Mouse (Mus musculus) forebrain, embryonic 14.5 days (tissue): ENCODE data around the gene Pm20d1. TPM values are rescaled to one million over a fixed set of nuclear protein-coding genes. Genes with fewer than 3 reads are reported as not detected.

Experiments used
- ATAC-seq: fragments of 200-750 bp; cut with Nextera tagmentation; 2 replicates; pipeline ENCODE4 v1.8.0; 2017; ENCODE audit warnings: mild to moderate bottlenecking, moderate library complexity
- DNase-seq: peaks from one replicate; pipeline ENCODE4 v3.0.0-alpha.2; 2015; ENCODE audit warnings: low spot score
- H3K27ac ChIP-seq: fragments of 300-500 bp; sonication (generic); 2 replicates; pipeline ENCODE4 v1.5.1; 2014; ENCODE audit warnings: low read depth, mild to moderate bottlenecking, control low read depth, low read length, moderate library complexity
- H3K27me3 ChIP-seq: fragments of 300-500 bp; sonication (generic); replicated peaks from 2 replicates; pipeline ENCODE4 v1.6.1; 2014; ENCODE audit warnings: low read length, control low read depth, mixed read lengths; ENCODE audit not compliant: control insufficient read depth, insufficient read depth
- H3K36me3 ChIP-seq: fragments of 300-500 bp; sonication (generic); 2 replicates; pipeline ENCODE4 v1.6.1; 2014; ENCODE audit warnings: low read length, control low read depth; ENCODE audit not compliant: control insufficient read depth, insufficient read depth
- H3K4me1 ChIP-seq: fragments of 300-500 bp; sonication (generic); 2 replicates; pipeline ENCODE4 v1.6.1; 2014; ENCODE audit warnings: antibody characterized with exemption, low read length, control low read depth; ENCODE audit not compliant: control insufficient read depth, insufficient read depth
- H3K4me2 ChIP-seq: fragments of 300-500 bp; sonication (generic); 2 replicates; pipeline ENCODE4 v1.6.1; 2014; ENCODE audit warnings: mild to moderate bottlenecking, control low read depth, low read length
- H3K4me3 ChIP-seq: fragments of 300-500 bp; sonication (generic); 2 replicates; pipeline ENCODE4 v1.5.1; 2014; ENCODE audit warnings: low read depth, low read length, control low read depth
- H3K9ac ChIP-seq: fragments of 300-500 bp; sonication (generic); 2 replicates; pipeline ENCODE4 v1.6.1; 2014; ENCODE audit warnings: mild to moderate bottlenecking, low read length, control low read depth, moderate library complexity
- H3K9me3 ChIP-seq: fragments of 300-500 bp; sonication (generic); replicated peaks from 2 replicates; pipeline ENCODE4 v1.6.1; 2016; ENCODE audit warnings: low read length, control low read depth, mixed read lengths; ENCODE audit not compliant: control insufficient read depth
- WGBS: fragments of 180-500 bp; shearing (Covaris S2); extraction: QIAGEN DNeasy Blood & Tissue Kit; methylation state at CpG from one replicate; pipeline ENCODE4 v1.1.7; 2014; 5-methylcytosine and 5-hydroxymethylcytosine counted together
- polyA plus RNA-seq: library from polyadenylated mRNA; unstranded; fragments of >200 nt; fragmentation: Nextera tagmentation; extraction: Ambion mirVana; gene quantifications from 2 replicates; pipeline ENCODE4 v1.2.1, GENCODE M21; 2014

Pm20d1 gene
- polyA plus RNA-seq, 1 experiment from 2014 or later = 0.42 TPM

- no peak overlapping the region for H3K4me2 ChIP-seq
- no peak overlapping the region for H3K27ac ChIP-seq
- ATAC-seq (no peak), DNase-seq (no peak)
- WGBS = 94% methylated on average over 6 of the region's 6 CpGs
- H3K36me3 ChIP-seq = no peaks in the 10 kb centered on the region
- no peak overlapping the region for H3K4me3 ChIP-seq
- no peaks in the 10 kb centered on the region for H3K27me3 ChIP-seq
- no peaks in the 10 kb centered on the region for H3K9me3 ChIP-seq
- H3K4me1 ChIP-seq = no peaks in the 10 kb centered on the region
- no peak overlapping the region for H3K9ac ChIP-seq
Observed at GRCm38 (mm10) chr1:131757211-131757610, 40.0 kb upstream of the Pm20d1 start.

- ATAC-seq (no peak), DNase-seq (no peak)
- H3K9ac ChIP-seq = no peak overlapping the region
- H3K9me3 ChIP-seq = no peaks in the 10 kb centered on the region
- H3K4me3 ChIP-seq = no peak overlapping the region
- no peak overlapping the region for H3K4me2 ChIP-seq
- no peaks in the 10 kb centered on the region for H3K27me3 ChIP-seq
- H3K4me1 ChIP-seq = no peaks in the 10 kb centered on the region
- H3K27ac ChIP-seq = no peak overlapping the region
- no peaks in the 10 kb centered on the region for H3K36me3 ChIP-seq
- 48% methylated on average over 7 of the region's 7 CpGs for WGBS
Observed at GRCm38 (mm10) chr1:131758796-131759195, 38.4 kb upstream of the Pm20d1 start.

GRCm38 (mm10) chr1:131759667-131760427, 37.3 kb upstream of the Pm20d1 start:
- DNase-seq (no peak), ATAC-seq (no peak)
- Histone ChIP-seq H3K27me3 (no peaks in the 10 kb centered on the region), H3K4me1 (no peaks in the 10 kb centered on the region), H3K9me3 (no peaks in the 10 kb centered on the region), H3K9ac (no peak overlapping the region), H3K27ac (no peak overlapping the region), H3K36me3 (no peaks in the 10 kb centered on the region), H3K4me2 (no peak overlapping the region), H3K4me3 (no peak overlapping the region)
- WGBS = 65% methylated on average over 9 of the region's 9 CpGs

GRCm38 (mm10) chr1:131760428-131760820, 36.8 kb upstream of the Pm20d1 start:
- Histone ChIP-seq H3K9me3 (no peaks in the 10 kb centered on the region), H3K4me3 (no peak overlapping the region), H3K9ac (no peak overlapping the region), H3K36me3 (no peaks in the 10 kb centered on the region), H3K4me1 (no peaks in the 10 kb centered on the region), H3K4me2 (no peak overlapping the region), H3K27me3 (no peaks in the 10 kb centered on the region), H3K27ac (no peak overlapping the region)
- 80% methylated on average over 3 of the region's 3 CpGs for WGBS
- DNase-seq (no peak), ATAC-seq (no peak)

- ATAC-seq (no peak), DNase-seq (no peak)
- no peak overlapping the region for H3K9ac ChIP-seq
- H3K27me3 ChIP-seq = no peaks in the 10 kb centered on the region
- no peak overlapping the region for H3K4me2 ChIP-seq
- WGBS = 88% methylated on average over 13 of the region's 13 CpGs
- no peak overlapping the region for H3K27ac ChIP-seq
- H3K9me3 ChIP-seq = no peaks in the 10 kb centered on the region
- no peak overlapping the region for H3K4me3 ChIP-seq
- no peaks in the 10 kb centered on the region for H3K36me3 ChIP-seq
- H3K4me1 ChIP-seq = no peaks in the 10 kb centered on the region
Observed at GRCm38 (mm10) chr1:131761079-131761831, 35.9 kb upstream of the Pm20d1 start.

- ATAC-seq = no peak
Observed at GRCm38 (mm10) chr1:131763683-131764082, 33.5 kb upstream of the Pm20d1 start.

GRCm38 (mm10) chr1:131764581-131765338, 32.4 kb upstream of the Pm20d1 start:
- 65% methylated on average over 8 of the region's 8 CpGs for WGBS
- no peaks in the 10 kb centered on the region for H3K9me3 ChIP-seq
- no peak for ATAC-seq
- DNase-seq = no peak
- H3K4me2 ChIP-seq = no peak overlapping the region
- H3K9ac ChIP-seq = no peak overlapping the region
- no peak overlapping the region for H3K4me3 ChIP-seq
- H3K36me3 ChIP-seq = no peaks in the 10 kb centered on the region
- H3K4me1 ChIP-seq = 0 out of 2 replicates have a peak, but pooled peaks cover under 1% of the 10 kb centered on the region
- no peaks in the 10 kb centered on the region for H3K27me3 ChIP-seq
- no peak overlapping the region for H3K27ac ChIP-seq

More at GRCm38 (mm10) chr1:131763683-131764082, 33.5 kb upstream of the Pm20d1 start:
- Histone ChIP-seq H3K4me3 (no peak overlapping the region), H3K4me1 (no peaks in the 10 kb centered on the region), H3K36me3 (no peaks in the 10 kb centered on the region), H3K27me3 (no peaks in the 10 kb centered on the region), H3K27ac (no peak overlapping the region), H3K9ac (no peak overlapping the region), H3K9me3 (no peaks in the 10 kb centered on the region), H3K4me2 (no peak overlapping the region)
- no peak for DNase-seq
- whole genome bisulfite sequencing = 59% methylated on average over 9 of the region's 9 CpGs

- no peaks in the 10 kb centered on the region for H3K9me3 ChIP-seq
- no peak overlapping the region for H3K4me2 ChIP-seq
- H3K4me1 ChIP-seq = 0 out of 2 replicates have a peak, but pooled peaks cover 4% of the 10 kb centered on the region
- no peaks in the 10 kb centered on the region for H3K36me3 ChIP-seq
- ATAC-seq (peak; percentile 33; the same call in 1 of the 2 replicates), DNase-seq (peak; percentile 77)
- H3K27ac ChIP-seq = no peak overlapping the region
- no peak overlapping the region for H3K4me3 ChIP-seq
- no peak overlapping the region for H3K9ac ChIP-seq
- H3K27me3 ChIP-seq = no peaks in the 10 kb centered on the region
- 11% methylated on average over 11 of the region's 11 CpGs for whole genome bisulfite sequencing
Observed at GRCm38 (mm10) chr1:131765357-131766001, 31.7 kb upstream of the Pm20d1 start.
